Comparison of ENCODE assay signal across 8 mouse cellular contexts in the genomic region with DNA sequence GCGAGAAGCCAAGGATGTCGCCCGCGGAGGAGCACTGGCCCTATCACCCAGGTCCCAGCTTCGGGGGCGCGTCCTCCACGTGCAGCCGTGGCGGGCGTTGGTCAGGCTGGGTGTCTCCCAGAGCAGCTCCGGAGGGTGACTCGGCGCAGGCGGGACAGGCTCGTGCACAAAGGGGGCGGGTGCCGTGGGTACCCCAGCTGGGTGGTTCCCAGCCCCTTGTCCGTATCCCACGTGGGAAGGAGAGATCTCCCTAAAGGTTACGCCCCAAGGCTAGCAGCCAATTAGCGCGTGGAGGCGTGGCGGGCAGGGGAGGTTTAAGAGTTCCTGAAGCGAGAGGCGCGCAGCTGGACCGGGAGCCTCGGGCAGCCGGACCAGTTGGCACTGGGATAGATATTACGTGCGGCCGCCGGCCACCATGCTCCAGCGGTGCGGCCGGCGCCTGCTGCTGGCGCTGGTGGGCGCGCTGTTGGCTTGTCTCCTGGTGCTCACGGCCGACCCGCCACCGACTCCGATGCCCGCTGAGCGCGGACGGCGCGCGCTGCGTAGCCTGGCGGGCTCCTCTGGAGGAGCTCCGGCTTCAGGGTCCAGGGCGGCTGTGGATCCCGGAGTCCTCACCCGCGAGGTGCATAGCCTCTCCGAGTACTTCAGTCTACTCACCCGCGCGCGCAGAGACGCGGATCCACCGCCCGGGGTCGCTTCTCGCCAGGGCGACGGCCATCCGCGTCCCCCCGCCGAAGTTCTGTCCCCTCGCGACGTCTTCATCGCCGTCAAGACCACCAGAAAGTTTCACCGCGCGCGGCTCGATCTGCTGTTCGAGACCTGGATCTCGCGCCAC. TPM values are rescaled to one million over a fixed set of nuclear protein-coding genes. Genes with fewer than 3 reads are reported as not detected.
DNase-seq lines count a peak whose midpoint lies in the region; ATAC-seq lines count a peak whose summit lies in the region.

A gene (plus strand): TSS at position 320 of the 835 bp plus-strand sequence.

- ATAC-seq in embryonic facial prominence, embryonic 13.5 days (ENCODE audit: insufficient number of reproducible peaks, insufficient read depth, low FRiP score, low TSS enrichment, low read depth) = 0 out of 2 replicates have a peak, but pooled peaks have one; percentile 26

- peak within 1 kb of the TSS; percentile 72 for H3K9ac ChIP-seq in embryonic facial prominence, embryonic 13.5 days

- no peaks in the 10 kb centered on the region for H3K36me3 ChIP-seq in embryonic facial prominence, embryonic 13.5 days

- H3K4me2 ChIP-seq in embryonic facial prominence, embryonic 13.5 days = peak within 1 kb of the TSS; percentile 83

- peak within 1 kb of the TSS; percentile 90 for H3K27ac ChIP-seq in embryonic facial prominence, embryonic 13.5 days

- DNase-seq in 3134 (ENCODE audit: extremely low read depth, insufficient read length, low spot score) (peak; percentile 88), liver (peak; percentile 94)
- peak; percentile 90 for DNase-seq in adrenal gland, postnatal 25 days
- DNase-seq in heart, adult 8-10 months (ENCODE audit: low spot score) = peak; percentile 95
- peak; percentile 93 for DNase-seq in kidney, adult 9 months
- DNase-seq in monocyte, adult 2 months (ENCODE audit: low read depth in 1 of 2, low spot score in 2 of 2) = peak; percentile 71 to 90
- DNase-seq in spleen, postnatal 36 days (ENCODE audit: low spot score in 2 of 2) = peak; percentile 91 to 94

- H3K4me1 ChIP-seq in embryonic facial prominence, embryonic 13.5 days = peaks cover 85% of the 10 kb centered on the region

- H3K9me3 ChIP-seq in embryonic facial prominence, embryonic 13.5 days = no peaks in the 10 kb centered on the region

- H3K4me3 ChIP-seq in embryonic facial prominence, embryonic 13.5 days = peak within 1 kb of the TSS; percentile 60

- WGBS in embryonic facial prominence, embryonic 13.5 days = under 1% methylated on average over 91 of the region's 91 CpGs

- peaks cover 69% of the 10 kb centered on the region for H3K27me3 ChIP-seq in embryonic facial prominence, embryonic 13.5 days

RNA-seq across cellular contexts. Expression of the gene that starts here (rescaled TPM):
- total RNA-seq in adrenal gland, postnatal 25 days (2021) = 9.6 and 16.8 TPM in 2 replicates
- 20.6 and 21.8 TPM in 2 replicates for polyA plus RNA-seq in embryonic facial prominence, embryonic 13.5 days (2015; fragmentation: Nextera tagmentation; extraction: Ambion mirVana)
- 1 to 10 TPM; 6.0 to 8.3 (median 6.9) TPM for total RNA-seq in heart, adult 8-10 months (2022)

Comparison
In these comparisons a context has a peak if more than half of its experiments do, and no peak if none do; other contexts are left out.
1. Peak in every context shown above with its lines: DNase-seq, ATAC-seq, H3K4me3 ChIP-seq and H3K27ac ChIP-seq.